Mouse (Mus musculus) megakaryocyte, adult 5-6 weeks (primary cell): ENCODE results near the gene Tmem121. TPM values are rescaled to one million over a fixed set of nuclear protein-coding genes. Genes with fewer than 3 reads are reported as not detected.

Source experiments
- ATAC-seq: 2 replicates; pipeline ENCODE4 v1.8.0; 2016; ENCODE audit warnings: mild to moderate bottlenecking, inconsistent platforms; ENCODE audit not compliant: poor library complexity, severe bottlenecking
- total RNA-seq, 2 experiments: library from RNA; stranded (forward) in 1 of 2; stranded (reverse) in 1 of 2; fragments of 153-499, 151-499 nt in 1 of 2; fragments of 221-1000, 200-1000 nt in 1 of 2; gene quantifications; 2 replicates each; pipeline versions ENCODE4 v1.2.3 to v1.2.4; 2015 to 2017

The Tmem121 gene
- total RNA-seq, 2 experiments from 2014 or later = 0.69 TPM; not detected in 1

- ATAC-seq = peak; percentile 21; the same call in 1 of the 2 replicates
Observed at GRCm38 (mm10) chr12:113148381-113149035, 37.2 kb upstream of the Tmem121 start.

- ATAC-seq = no peak
Observed at GRCm38 (mm10) chr12:113149341-113149740, 36.4 kb upstream of the Tmem121 start.

- no peak for ATAC-seq
Observed at GRCm38 (mm10) chr12:113149896-113150295, 35.8 kb upstream of the Tmem121 start.

GRCm38 (mm10) chr12:113150591-113150990, 35.1 kb upstream of the Tmem121 start:
- ATAC-seq = no peak

GRCm38 (mm10) chr12:113151046-113151445, 34.7 kb upstream of the Tmem121 start:
- ATAC-seq = no peak

GRCm38 (mm10) chr12:113151661-113152271, 34.0 kb upstream of the Tmem121 start:
- peak; percentile 17 for ATAC-seq

GRCm38 (mm10) chr12:113152272-113152661, 33.5 kb upstream of the Tmem121 start:
- no peak for ATAC-seq

GRCm38 (mm10) chr12:113152991-113153525, 32.7 kb upstream of the Tmem121 start:
- ATAC-seq = no peak

GRCm38 (mm10) chr12:113153971-113154370, 31.8 kb upstream of the Tmem121 start:
- 0 out of 2 replicates have a peak, but pooled peaks have one; percentile 4 for ATAC-seq

GRCm38 (mm10) chr12:113154747-113155075, 31.0 kb upstream of the Tmem121 start:
- no peak for ATAC-seq

GRCm38 (mm10) chr12:113155076-113155771, 30.5 kb upstream of the Tmem121 start:
- peak; percentile 30 for ATAC-seq

GRCm38 (mm10) chr12:113155887-113156539, 29.7 kb upstream of the Tmem121 start, which contains the start of gene Tedc1:
TSS of gene Tedc1 (plus strand) at chr12:113156421.
- ATAC-seq = peak; percentile 75

GRCm38 (mm10) chr12:113156540-113156929, 29.2 kb upstream of the Tmem121 start:
- ATAC-seq = no peak

GRCm38 (mm10) chr12:113157002-113157401, 28.7 kb upstream of the Tmem121 start:
- no peak for ATAC-seq

- no peak for ATAC-seq
Observed at GRCm38 (mm10) chr12:113157521-113157920, 28.2 kb upstream of the Tmem121 start.

GRCm38 (mm10) chr12:113157971-113158370, 27.8 kb upstream of the Tmem121 start:
- ATAC-seq = no peak

GRCm38 (mm10) chr12:113163561-113164006, 22.1 kb upstream of the Tmem121 start:
- no peak for ATAC-seq

- peak; percentile 92 for ATAC-seq
Observed at GRCm38 (mm10) chr12:113168031-113168536, 17.6 kb upstream of the Tmem121 start.

GRCm38 (mm10) chr12:113176960-113177725, 8.6 kb upstream of the Tmem121 start:
- ATAC-seq = no peak

GRCm38 (mm10) chr12:113181020-113181419, 4.7 kb upstream of the Tmem121 start:
- ATAC-seq = no peak
